Mouse (Mus musculus) lung, embryonic 16.5 days (tissue): ENCODE data around the gene Fam43a. TPM values are rescaled to one million over a fixed set of nuclear protein-coding genes. Genes with fewer than 3 reads are reported as not detected.

ENCODE experiments used
- ATAC-seq: fragments of 200-750 bp; cut with Nextera tagmentation; 2 replicates; pipeline ENCODE4 v1.8.0; 2017; ENCODE audit warnings: low read depth, mild to moderate bottlenecking, moderate library complexity
- H3K27ac ChIP-seq: fragments of 300-500 bp; sonication (generic); 2 replicates; pipeline ENCODE4 v1.5.1; 2014; ENCODE audit warnings: mild to moderate bottlenecking, control low read depth, low read length
- H3K27me3 ChIP-seq: fragments of 300-500 bp; sonication (generic); 2 replicates; pipeline ENCODE4 v1.6.1; 2014; ENCODE audit warnings: low read depth, low read length, mixed read lengths; ENCODE audit not compliant: control insufficient read depth, insufficient read depth
- H3K36me3 ChIP-seq: fragments of 300-500 bp; sonication (generic); 2 replicates; pipeline ENCODE4 v1.6.1; 2014; ENCODE audit warnings: low read length; ENCODE audit not compliant: control insufficient read depth, insufficient read depth
- H3K4me1 ChIP-seq: fragments of 300-500 bp; sonication (generic); replicated peaks from 2 replicates; pipeline ENCODE4 v1.6.1; 2014; ENCODE audit warnings: low read length, mixed read lengths; ENCODE audit not compliant: control insufficient read depth, insufficient read depth
- H3K4me2 ChIP-seq: fragments of 300-500 bp; sonication (generic); 2 replicates; pipeline ENCODE4 v1.6.1; 2014; ENCODE audit warnings: low read depth, low read length, control low read depth
- H3K4me3 ChIP-seq: fragments of 300-500 bp; sonication (generic); 2 replicates; pipeline ENCODE4 v1.5.1; 2014; ENCODE audit warnings: mild to moderate bottlenecking, low read length, control low read depth
- H3K9ac ChIP-seq: fragments of 300-500 bp; sonication (generic); 2 replicates; pipeline ENCODE4 v1.6.1; 2014; ENCODE audit warnings: low read length, control low read depth
- H3K9me3 ChIP-seq: fragments of 300-500 bp; sonication (generic); 2 replicates; pipeline ENCODE4 v1.6.1; 2016; ENCODE audit warnings: low read length; ENCODE audit not compliant: control insufficient read depth
- WGBS: fragments of 180-500 bp; shearing (Covaris S2); extraction: QIAGEN DNeasy Blood & Tissue Kit; methylation state at CpG from one replicate; pipeline ENCODE4 v1.1.7; 2014; 5-methylcytosine and 5-hydroxymethylcytosine counted together
- polyA plus RNA-seq: library from polyadenylated mRNA; unstranded; fragments of >200 nt; fragmentation: Nextera tagmentation; extraction: Ambion mirVana; gene quantifications from 2 replicates; pipeline ENCODE4 v1.2.1, GENCODE M21; 2015

Gene Fam43a
- polyA plus RNA-seq, 1 experiment from 2014 or later = 24.3 TPM

GRCm38 (mm10) chr16:30570173-30570572 lies 29.4 kb upstream of the Fam43a start:
- H3K4me1 ChIP-seq = no peaks in the 10 kb centered on the region
- no peak overlapping the region for H3K4me3 ChIP-seq
- H3K9me3 ChIP-seq = no peaks in the 10 kb centered on the region
- H3K36me3 ChIP-seq = peaks cover 61% of the 10 kb centered on the region
- no peak overlapping the region for H3K27ac ChIP-seq
- no peak for ATAC-seq
- no peak overlapping the region for H3K9ac ChIP-seq
- H3K4me2 ChIP-seq = no peak overlapping the region
- 93% methylated on average over 4 of the region's 4 CpGs for WGBS
- H3K27me3 ChIP-seq = no peaks in the 10 kb centered on the region

- no peak overlapping the region for H3K9ac ChIP-seq
- H3K36me3 ChIP-seq = peaks cover 66% of the 10 kb centered on the region
- ATAC-seq = no peak
- H3K9me3 ChIP-seq = no peaks in the 10 kb centered on the region
- no peaks in the 10 kb centered on the region for H3K27me3 ChIP-seq
- WGBS = 93% methylated on average over 5 of the region's 5 CpGs
- no peak overlapping the region for H3K4me2 ChIP-seq
- no peak overlapping the region for H3K4me3 ChIP-seq
- H3K27ac ChIP-seq = no peak overlapping the region
- no peaks in the 10 kb centered on the region for H3K4me1 ChIP-seq
Observed at GRCm38 (mm10) chr16:30571378-30571777, 28.1 kb upstream of the Fam43a start.

DNA sequence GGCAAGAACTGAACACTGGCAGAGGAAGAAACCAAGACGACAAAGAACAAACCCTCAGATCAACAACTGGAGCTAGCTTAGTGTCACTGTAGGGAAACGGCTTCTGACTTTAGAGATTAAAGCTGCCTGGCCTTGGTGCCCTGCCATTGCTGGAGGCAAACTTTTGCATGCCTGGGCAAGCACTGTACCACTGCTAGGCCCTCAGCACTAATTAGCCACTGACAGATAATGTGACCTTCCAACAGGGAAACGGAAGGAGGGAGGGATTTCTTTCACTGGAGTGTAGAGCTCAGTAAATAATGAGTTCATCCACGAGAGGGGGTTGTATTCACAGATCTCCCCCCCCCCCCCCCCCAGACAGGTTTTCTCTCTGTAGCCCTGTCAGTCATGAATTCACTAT lies 27.3 kb upstream of the Fam43a start:
- Histone ChIP-seq H3K4me3 (no peak overlapping the region), H3K9ac (no peak overlapping the region), H3K4me1 (no peaks in the 10 kb centered on the region), H3K27me3 (no peaks in the 10 kb centered on the region), H3K4me2 (no peak overlapping the region), H3K9me3 (no peaks in the 10 kb centered on the region), H3K36me3 (peaks cover 62% of the 10 kb centered on the region), H3K27ac (no peak overlapping the region)
- ATAC-seq = no peak
- 56% methylated on average over 4 of the region's 4 CpGs for WGBS

DNA sequence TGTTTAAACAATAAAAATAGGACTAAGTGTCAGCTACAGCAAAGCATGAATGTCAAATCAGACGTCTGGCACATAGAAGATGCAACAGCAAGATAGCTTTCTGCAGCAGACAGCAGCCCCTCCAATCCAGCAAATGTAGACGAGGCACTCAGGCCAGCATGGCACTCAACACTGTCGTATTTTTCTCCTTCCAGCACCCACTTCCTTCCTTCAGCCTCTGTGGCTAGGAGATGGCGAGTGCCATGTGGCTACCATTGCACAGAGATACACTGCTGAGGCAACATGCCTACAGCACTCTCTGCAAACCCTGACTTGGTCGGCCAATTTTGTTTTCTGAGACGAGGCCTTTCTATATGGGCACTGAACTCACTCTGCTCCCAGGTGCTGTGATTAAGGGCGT lies 23.7 kb upstream of the Fam43a start:
- no peak overlapping the region for H3K4me2 ChIP-seq

DNA sequence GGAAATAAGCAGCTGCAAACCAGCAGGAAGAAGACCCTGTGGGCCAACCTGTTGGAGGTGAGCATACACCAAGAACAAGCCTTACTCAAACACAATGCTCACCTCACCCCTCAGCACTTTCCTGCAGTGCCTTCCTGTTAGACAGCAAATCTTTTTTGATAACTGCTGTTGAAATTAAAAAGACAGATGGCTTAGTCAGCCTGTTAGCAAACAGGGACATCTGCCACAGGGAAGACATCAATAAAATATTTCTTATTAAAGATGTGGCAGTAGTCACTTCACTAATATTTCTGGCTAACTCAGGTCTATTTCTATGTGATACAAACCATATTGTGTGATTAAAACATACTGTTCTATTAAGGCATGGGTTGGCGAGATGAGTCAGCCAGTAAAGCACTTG lies 23.1 kb upstream of the Fam43a start:
- Histone ChIP-seq H3K36me3 (peaks cover 59% of the 10 kb centered on the region), H3K4me3 (no peak overlapping the region), H3K9me3 (no peaks in the 10 kb centered on the region), H3K27ac (no peak overlapping the region), H3K4me1 (no peaks in the 10 kb centered on the region), H3K27me3 (no peaks in the 10 kb centered on the region), H3K4me2 (no peak overlapping the region), H3K9ac (no peak overlapping the region)
- 83% methylated on average over 1 of the region's 1 CpGs for WGBS
- no peak for ATAC-seq

More for the DNA sequence above, 23.7 kb upstream of the Fam43a start:
- H3K27ac ChIP-seq = no peak overlapping the region
- H3K27me3 ChIP-seq = no peaks in the 10 kb centered on the region
- ATAC-seq = no peak
- no peak overlapping the region for H3K4me3 ChIP-seq
- no peaks in the 10 kb centered on the region for H3K4me1 ChIP-seq
- no peak overlapping the region for H3K9ac ChIP-seq
- 82% methylated on average over 7 of the region's 7 CpGs for WGBS
- H3K36me3 ChIP-seq = peaks cover 58% of the 10 kb centered on the region
- H3K9me3 ChIP-seq = no peaks in the 10 kb centered on the region

DNA sequence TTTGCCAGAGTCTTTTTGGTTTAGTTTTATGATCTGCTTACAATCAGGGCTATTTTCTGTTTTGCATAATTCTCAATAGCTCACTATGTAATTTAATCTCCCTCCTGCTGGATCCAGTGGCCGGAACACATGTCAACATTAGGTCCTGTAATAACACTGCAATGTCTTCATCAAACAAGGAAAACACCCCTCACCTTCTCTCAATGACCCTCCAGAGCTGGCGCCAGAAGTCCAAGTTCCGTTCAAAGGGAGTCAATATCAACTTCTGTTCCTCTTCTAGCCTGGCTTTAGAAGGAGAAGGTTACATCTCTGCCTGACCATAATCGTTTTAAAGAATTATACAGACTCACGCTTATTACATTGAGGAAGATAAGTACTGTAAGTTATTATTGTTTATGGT lies 18.8 kb upstream of the Fam43a start:
- Histone ChIP-seq H3K27ac (no peak overlapping the region), H3K36me3 (peaks cover 66% of the 10 kb centered on the region), H3K27me3 (no peaks in the 10 kb centered on the region), H3K9me3 (no peaks in the 10 kb centered on the region), H3K4me2 (no peak overlapping the region), H3K4me3 (no peak overlapping the region), H3K9ac (no peak overlapping the region), H3K4me1 (no peaks in the 10 kb centered on the region)
- 87% methylated on average over 5 of the region's 5 CpGs for WGBS
- no peak for ATAC-seq

DNA sequence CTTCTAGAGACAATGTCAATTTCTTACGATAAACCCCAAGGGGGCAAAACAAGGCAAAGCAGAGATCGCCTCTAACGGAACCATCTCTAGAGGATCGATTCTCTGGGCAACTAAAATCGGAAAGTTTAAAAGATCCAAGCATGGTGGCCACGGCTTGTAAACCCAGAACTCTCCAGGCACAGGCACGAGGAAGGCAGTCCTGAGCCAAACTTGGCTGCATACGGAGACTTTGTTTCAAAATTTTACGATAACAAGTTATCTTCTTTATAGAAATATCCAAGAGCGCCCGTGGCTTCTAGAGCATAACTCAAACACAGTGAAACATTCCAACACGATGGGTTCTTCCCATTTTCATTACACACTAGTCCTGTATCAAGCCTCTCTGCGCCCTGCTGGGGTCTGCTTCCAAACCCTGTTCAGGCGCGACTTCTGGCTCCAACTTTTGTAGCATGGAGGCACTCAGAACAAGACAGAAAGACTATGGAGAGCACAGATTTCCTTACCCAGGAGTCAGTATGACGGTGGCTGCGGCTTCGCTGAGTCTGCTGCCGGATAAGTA lies 12.5 kb upstream of the Fam43a start:
- H3K4me3 ChIP-seq = peak overlapping the region; percentile 81
- H3K4me2 ChIP-seq = peak overlapping the region; percentile 97
- H3K9ac ChIP-seq = peak overlapping the region; percentile 82
- WGBS = 2% methylated on average over 19 of the region's 19 CpGs
- H3K27ac ChIP-seq = peak overlapping the region; percentile 48
- peaks cover 22% of the 10 kb centered on the region for H3K36me3 ChIP-seq
- no peaks in the 10 kb centered on the region for H3K9me3 ChIP-seq
- no peaks in the 10 kb centered on the region for H3K27me3 ChIP-seq
- H3K4me1 ChIP-seq = peaks cover 7% of the 10 kb centered on the region; the same call in 1 of the 2 replicates
- ATAC-seq = no peak

GRCm38 (mm10) chr16:30587494-30588327 lies 11.8 kb upstream of the Fam43a start, which contains the start of gene Lsg1:
Lsg1 (minus strand) TSS chr16:30587592.
- H3K36me3 ChIP-seq = peaks cover 15% of the 10 kb centered on the region
- ATAC-seq = peak; percentile 96
- peak within 1 kb of the TSS; percentile 97 for H3K4me2 ChIP-seq
- H3K9me3 ChIP-seq = no peaks in the 10 kb centered on the region
- 2% methylated on average over 35 of the region's 35 CpGs for WGBS
- H3K27me3 ChIP-seq = no peaks in the 10 kb centered on the region
- H3K4me1 ChIP-seq = peaks cover 7% of the 10 kb centered on the region; the same call in 1 of the 2 replicates
- H3K9ac ChIP-seq = peak within 1 kb of the TSS; percentile 82
- H3K4me3 ChIP-seq = peak within 1 kb of the TSS; percentile 81
- peak within 1 kb of the TSS; percentile 68 for H3K27ac ChIP-seq

DNA sequence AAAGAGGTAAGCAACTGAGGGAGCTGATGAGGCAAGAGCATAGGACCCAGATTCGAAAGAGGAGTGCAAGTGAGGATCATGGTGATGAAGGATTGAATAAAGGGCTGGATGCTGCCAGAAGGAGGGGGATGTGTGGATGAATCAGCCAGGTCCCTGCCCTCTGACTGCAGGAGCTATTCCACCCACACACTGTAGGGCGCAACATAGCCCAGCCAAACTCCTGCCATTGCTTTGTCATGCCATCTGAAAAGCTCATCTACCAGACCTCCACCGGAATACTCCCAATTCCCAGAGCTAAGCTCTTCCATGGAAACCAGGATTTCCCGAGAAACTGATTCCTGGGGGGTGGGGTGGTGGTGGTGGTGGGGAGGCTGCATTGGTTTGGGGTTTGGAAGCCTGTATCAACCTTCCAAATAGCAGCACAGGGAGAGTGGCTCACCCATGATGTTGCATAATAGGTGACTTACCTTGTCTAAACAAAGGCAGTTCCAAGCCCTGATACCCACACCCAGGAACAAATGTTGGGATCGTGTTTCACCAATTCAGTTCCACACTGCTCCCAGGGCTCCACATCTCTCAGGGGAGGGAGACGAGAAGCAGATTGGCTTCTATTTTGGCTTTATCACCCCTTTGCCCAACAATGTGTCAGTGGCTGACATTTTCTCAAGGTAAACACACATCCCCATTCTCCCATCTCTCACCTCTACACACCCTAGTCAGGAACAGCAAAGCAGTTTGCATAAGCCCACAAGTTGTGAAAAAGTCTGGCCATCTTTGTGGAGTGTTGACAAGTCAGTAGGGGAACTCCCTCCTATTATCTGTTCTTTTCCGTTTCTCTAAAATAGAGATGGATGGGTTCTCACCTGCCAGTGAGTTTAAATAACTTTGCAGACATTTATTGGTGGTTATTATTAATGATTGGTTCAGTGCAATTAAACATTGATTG lies 9.0 kb upstream of the Fam43a start:
- H3K4me1 ChIP-seq = peaks cover 7% of the 10 kb centered on the region; the same call in 1 of the 2 replicates
- H3K9me3 ChIP-seq = no peaks in the 10 kb centered on the region
- H3K4me2 ChIP-seq = no peak overlapping the region
- no peak overlapping the region for H3K27ac ChIP-seq
- ATAC-seq = no peak
- no peaks in the 10 kb centered on the region for H3K36me3 ChIP-seq
- WGBS = 31% methylated on average over 7 of the region's 7 CpGs
- 0 out of 2 replicates have a peak, but pooled peaks cover 2% of the 10 kb centered on the region for H3K27me3 ChIP-seq
- no peak overlapping the region for H3K4me3 ChIP-seq
- H3K9ac ChIP-seq = no peak overlapping the region
